Mouse (Mus musculus): ENCODE measurements around the gene Scaf8. TPM values are rescaled to one million over a fixed set of nuclear protein-coding genes. Genes with fewer than 3 reads are reported as not detected.

The Scaf8 gene
- 96.8 TPM for total RNA-seq (2023)

GRCm38 (mm10) chr17:3114720-3115379 is at the start of gene Scaf8:
Scaf8 (plus strand) TSS chr17:3114972.

Other genes starting within 250 kb of the Scaf8 start
- gene Tiam2, start 211.6 kb downstream of the Scaf8 start, total RNA-seq (2023), result 1.3 TPM

Measured in CD8-positive naive resting alpha-beta T cell, adult 57 days (primary cell).